Mouse (Mus musculus) heart, adult 2 months (tissue): ENCODE measurements around the gene Esyt1. TPM values are rescaled to one million over a fixed set of nuclear protein-coding genes. Genes with fewer than 3 reads are reported as not detected.
"Not testable (repeated sequence)": the region's sequence is repeated elsewhere in the genome, so short reads cannot be mapped to it uniquely, and the experiment has no call there.

Experiments used
- DNase-seq, 2 experiments: peaks; one replicate each; pipeline ENCODE4 v3.0.0; 2021
- H3K27ac ChIP-seq: fragments of 200-600 bp; 2 replicates; pipeline ENCODE4 v1.8.1; 2022
- H3K27me3 ChIP-seq: fragments of 200-500 bp; 2 replicates; pipeline ENCODE4 v1.6.1; 2012; ENCODE audit warnings: mild to moderate bottlenecking, low read length, inconsistent platforms, mixed read lengths; ENCODE audit not compliant: control insufficient read depth, insufficient read depth
- H3K36me3 ChIP-seq: fragments of 200-500 bp; 2 replicates; pipeline ENCODE4 v1.6.1; 2012; ENCODE audit warnings: low read length, inconsistent platforms; ENCODE audit not compliant: control insufficient read depth, insufficient read depth
- H3K4me1 ChIP-seq: fragments of 200-500 bp; 2 replicates; pipeline ENCODE4 v1.6.1; 2011; ENCODE audit warnings: low read length; ENCODE audit not compliant: control insufficient read depth, insufficient read depth
- H3K4me3 ChIP-seq: fragments of 200-600 bp; 2 replicates; pipeline ENCODE4 v1.8.1; 2022
- H3K79me2 ChIP-seq: fragments of 200-500 bp; replicated peaks from 2 replicates; pipeline ENCODE4 v1.6.1; 2012; ENCODE audit warnings: mild to moderate bottlenecking, inconsistent platforms, low read length, moderate library complexity, mixed read lengths; ENCODE audit not compliant: control insufficient read depth, insufficient read depth
- H3K9ac ChIP-seq: fragments of 200-500 bp; 2 replicates; pipeline ENCODE4 v1.6.1; 2012; ENCODE audit warnings: low read depth, mild to moderate bottlenecking, control low read depth, inconsistent platforms, low read length, mixed read lengths
- CTCF ChIP-seq: fragments of 200-600 bp; IDR thresholded peaks from 2 replicates; pipeline ENCODE4 v1.8.1; 2022; ENCODE audit warnings: antibody characterized with exemption, mild to moderate bottlenecking, moderate library complexity
- EP300 ChIP-seq: fragments of 200-500 bp; IDR thresholded peaks from 2 replicates; pipeline ENCODE4 v1.6.1; 2011; ENCODE audit warnings: low read depth, low read length, control low read depth; ENCODE audit not compliant: insufficient read depth
- POLR2A ChIP-seq: fragments of 200-500 bp; IDR thresholded peaks from 2 replicates; pipeline ENCODE4 v1.6.1; 2011; ENCODE audit warnings: mild to moderate bottlenecking, low read depth, low read length, control low read depth; ENCODE audit not compliant: insufficient read depth
- WGBS: fragments of 180-500 bp; shearing (Covaris S2); methylation state at CpG from one replicate; pipeline ENCODE4 v1.1.7; 2018; 5-methylcytosine and 5-hydroxymethylcytosine counted together
- intact Hi-C: fragments of 180-260 bp; cut with DNase I; formaldehyde crosslinking; loops from one replicate; pipeline ENCODE4 v1.15.1; 2025
- polyA plus RNA-seq: library from polyadenylated mRNA; depleted of rRNA; stranded (reverse); fragments of >200 nt; gene quantifications from 2 replicates; pipeline ENCODE4 v1.2.3, GENCODE M21; 2012
- total RNA-seq, 2 experiments: library from RNA; stranded (reverse); gene quantifications; 2 replicates each; pipeline ENCODE4 v1.2.3; 2021

The Esyt1 gene
- total and polyA plus RNA-seq, 3 experiments: 16.4 to 24.7 (median 17.9) TPM

- Histone ChIP-seq H3K79me2 (no peaks in the 10 kb centered on the region), H3K4me1 (peaks cover 19% of the 10 kb centered on the region), H3K4me3 (peak within 1 kb of the TSS; percentile 99), H3K36me3 (peaks cover 11% of the 10 kb centered on the region), H3K27ac (peak within 1 kb of the TSS; percentile 100), H3K9ac (peak within 1 kb of the TSS; percentile 77), H3K27me3 (no peaks in the 10 kb centered on the region)
- peak; percentile 95 to 97 for DNase-seq
- intact Hi-C loops: loop anchor here (2.0 to 10.0 kb wide), 3 partner anchors 33 to 399 kb away; partner anchors contain the start of genes Baz2a and Esyt1
- under 1% methylated on average over 45 of the region's 45 CpGs for WGBS
- TF ChIP-seq POLR2A: peak; percentile 100
- TF ChIP-seq CTCF: peak; percentile 78
- TF ChIP-seq EP300: peak; percentile 82; the same call in 1 of the 2 replicates
These were observed 31.7 kb downstream of the Esyt1 start, which contains the start of gene Myl6 for GRCm38 (mm10) chr10:128493695-128494666. Gene Myl6, minus strand, starts transcription at chr10:128494145.

DNA sequence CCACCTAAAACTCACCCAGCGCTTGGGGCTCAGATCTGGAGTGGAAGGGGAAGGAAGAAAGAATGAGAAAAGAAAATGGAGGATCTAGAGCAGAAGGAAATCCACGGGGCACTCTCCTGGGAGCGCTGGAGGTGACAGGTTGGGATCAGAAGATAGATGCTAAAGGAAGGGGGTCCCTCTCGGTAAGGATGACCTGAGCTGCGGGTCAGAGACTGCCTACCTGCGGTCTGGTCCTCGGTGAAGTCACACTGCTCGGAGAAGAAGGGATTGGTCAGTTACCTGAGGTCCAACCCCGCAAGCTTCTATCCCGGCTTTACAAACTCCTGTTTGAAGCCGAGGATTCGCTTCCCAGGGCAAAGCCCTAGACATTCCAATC lies 32.4 kb downstream of the Esyt1 start:
- intact Hi-C loops: loop anchor here (2.0 to 10.0 kb wide), 3 partner anchors 33 to 399 kb away; partner anchors contain the start of genes Baz2a and Esyt1
- Histone ChIP-seq H3K4me1 (peaks cover 19% of the 10 kb centered on the region), H3K27me3 (no peaks in the 10 kb centered on the region), H3K79me2 (no peaks in the 10 kb centered on the region; the same call in 1 of the 2 replicates), H3K4me3 (peak overlapping the region; percentile 99), H3K27ac (peak overlapping the region; percentile 100), H3K36me3 (peaks cover 11% of the 10 kb centered on the region), H3K9ac (peak overlapping the region; percentile 66)
- no peak for DNase-seq
- 0% methylated on average over 12 of the region's 12 CpGs for WGBS
- TF ChIP-seq EP300 (no peak), CTCF (no peak), POLR2A (no peak)

- 2% methylated on average over 12 of the region's 12 CpGs for WGBS
- Histone ChIP-seq H3K36me3 (peaks cover 11% of the 10 kb centered on the region), H3K4me1 (peaks cover 19% of the 10 kb centered on the region), H3K4me3 (peak overlapping the region; percentile 99), H3K27ac (peak overlapping the region; percentile 100), H3K27me3 (no peaks in the 10 kb centered on the region), H3K9ac (peak overlapping the region; percentile 66), H3K79me2 (no peaks in the 10 kb centered on the region; the same call in 1 of the 2 replicates)
- TF ChIP-seq POLR2A (peak; percentile 68; the same call in 1 of the 2 replicates), EP300 (no peak), CTCF (no peak)
- intact Hi-C loops: loop anchor here (2.0 to 10.0 kb wide), 3 partner anchors 32 to 398 kb away; partner anchors contain the start of genes Baz2a and Esyt1
- DNase-seq: peak; percentile 75 to 82
These were observed 32.9 kb downstream of the Esyt1 start for GRCm38 (mm10) chr10:128492633-128493311.

DNA sequence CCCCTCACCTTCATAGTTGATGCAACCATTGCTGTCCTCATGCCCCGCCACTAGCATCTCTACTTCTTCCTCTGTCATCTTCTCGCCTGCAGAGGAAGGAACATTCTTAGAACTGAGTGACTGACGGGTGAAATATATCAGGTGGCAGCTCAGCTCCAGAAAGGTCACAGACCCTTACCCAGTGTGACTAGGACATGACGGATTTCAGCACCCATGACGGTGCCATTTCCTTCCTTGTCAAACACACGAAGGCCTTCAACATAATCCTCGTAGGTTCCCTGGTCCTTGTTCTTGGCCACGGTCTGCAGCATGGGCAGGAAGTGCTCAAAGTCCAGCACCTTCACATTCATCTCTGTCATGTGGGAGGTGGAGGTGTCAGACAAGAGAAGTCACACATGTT lies 33.6 kb downstream of the Esyt1 start:
- H3K9ac ChIP-seq: peak overlapping the region; percentile 66
- H3K4me3 ChIP-seq: peak overlapping the region; percentile 99
- H3K79me2 ChIP-seq, DNase-seq, H3K27me3 ChIP-seq: not testable (repeated sequence)
- H3K27ac ChIP-seq: peak overlapping the region; percentile 100
- peaks cover 11% of the 10 kb centered on the region for H3K36me3 ChIP-seq
- WGBS: 6% methylated on average over 8 of the region's 8 CpGs
- peaks cover 19% of the 10 kb centered on the region for H3K4me1 ChIP-seq
- intact Hi-C loops: loop anchor here (2.0 to 10.0 kb wide), 3 partner anchors 31 to 397 kb away; partner anchors contain the start of genes Baz2a and Esyt1

- H3K9ac ChIP-seq: peak overlapping the region; percentile 66
- no peaks in the 10 kb centered on the region for H3K27me3 ChIP-seq
- peak overlapping the region; percentile 100 for H3K27ac ChIP-seq
- no peaks in the 10 kb centered on the region; the same call in 1 of the 2 replicates for H3K79me2 ChIP-seq
- H3K36me3 ChIP-seq: peaks cover 11% of the 10 kb centered on the region
- no peak; the same call in 1 of the 2 replicates for TF ChIP-seq POLR2A
- TF ChIP-seq EP300: no peak
- no peak for TF ChIP-seq CTCF
- H3K4me3 ChIP-seq: peak overlapping the region; percentile 99
- intact Hi-C loops: loop anchor here (5.0 to 10.0 kb wide), 2 partner anchors 36 to 397 kb away; partner anchors contain the start of genes Baz2a and Esyt1
- peak; percentile 45 to 51 for DNase-seq
- peaks cover 19% of the 10 kb centered on the region for H3K4me1 ChIP-seq
- 10% methylated on average over 6 of the region's 6 CpGs for WGBS
These were observed 34.2 kb downstream of the Esyt1 start for GRCm38 (mm10) chr10:128491495-128491894.
